Mouse (Mus musculus): Measurements from ENCODE around the gene Gng7.
A peak's percentile ranks its signal among the peaks of the same experiment; 100 is the strongest.

Gene Gng7

GRCm38 (mm10) chr10:80921923-80922322 is 92.8 kb downstream of the Gng7 start:
- peak; percentile 58 to 78 for DNase-seq

GRCm38 (mm10) chr10:80917779-80918434 is 96.8 kb downstream of the Gng7 start, which contains the start of gene Lmnb2:
Gene Lmnb2 (minus strand): TSS chr10:80918245.
- peak; percentile 79 to 86 for DNase-seq

GRCm38 (mm10) chr10:80917336-80917778 is 97.4 kb downstream of the Gng7 start:
- DNase-seq, result peak; percentile 53 to 85

- no peak for DNase-seq
Measured at GRCm38 (mm10) chr10:80915736-80916135, 99.0 kb downstream of the Gng7 start.

- no peak for DNase-seq
Measured at GRCm38 (mm10) chr10:80915260-80915659, 99.5 kb downstream of the Gng7 start.

- peak in 1 of 2 experiments; percentile 66 for DNase-seq
Measured at GRCm38 (mm10) chr10:80914253-80914656, 100.5 kb downstream of the Gng7 start.

- no peak for DNase-seq
Measured at GRCm38 (mm10) chr10:80913364-80914011, 101.3 kb downstream of the Gng7 start.

- DNase-seq, result no peak
Measured at GRCm38 (mm10) chr10:80911891-80912290, 102.9 kb downstream of the Gng7 start.

- no peak for DNase-seq
Measured at GRCm38 (mm10) chr10:80911354-80911753, 103.4 kb downstream of the Gng7 start.

DNA sequence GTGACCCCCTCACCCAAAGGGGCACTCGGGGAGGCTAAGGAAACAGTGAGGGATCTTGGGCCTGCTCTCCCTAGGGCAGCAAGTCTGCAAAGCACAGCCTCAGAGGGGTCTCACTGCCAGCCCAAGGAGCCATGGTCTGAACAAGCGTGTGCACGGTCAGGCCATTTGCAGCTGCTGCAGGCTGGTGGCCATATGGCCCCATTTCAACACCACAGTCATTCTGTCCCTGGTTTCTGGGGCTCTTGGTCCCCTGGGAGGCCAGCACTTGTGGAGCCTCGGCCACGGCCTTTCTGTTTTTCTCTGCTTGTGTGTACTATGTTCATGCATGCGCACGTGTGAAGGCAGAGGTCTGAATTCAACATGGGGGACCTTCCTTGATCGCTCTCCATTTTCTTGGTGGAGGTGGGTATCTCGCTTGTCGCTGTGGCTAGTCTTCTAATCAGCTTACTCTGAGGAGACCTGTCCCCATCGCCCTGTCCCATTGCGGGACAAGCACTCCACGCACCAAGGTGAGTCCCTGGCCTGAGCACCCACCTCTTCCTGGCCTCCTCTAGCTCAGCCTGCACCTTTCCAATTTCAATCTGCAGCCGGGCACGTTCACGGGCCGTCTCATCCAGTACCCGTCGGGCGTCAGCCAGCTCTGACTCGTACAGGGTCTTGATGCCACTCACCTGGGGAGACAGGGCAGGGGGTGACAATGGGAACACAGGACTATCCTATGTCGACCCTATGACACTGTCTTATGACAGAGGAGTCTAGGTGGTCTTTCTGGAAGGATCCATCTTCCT is 105.2 kb downstream of the Gng7 start:
- DNase-seq, result no peak

DNA sequence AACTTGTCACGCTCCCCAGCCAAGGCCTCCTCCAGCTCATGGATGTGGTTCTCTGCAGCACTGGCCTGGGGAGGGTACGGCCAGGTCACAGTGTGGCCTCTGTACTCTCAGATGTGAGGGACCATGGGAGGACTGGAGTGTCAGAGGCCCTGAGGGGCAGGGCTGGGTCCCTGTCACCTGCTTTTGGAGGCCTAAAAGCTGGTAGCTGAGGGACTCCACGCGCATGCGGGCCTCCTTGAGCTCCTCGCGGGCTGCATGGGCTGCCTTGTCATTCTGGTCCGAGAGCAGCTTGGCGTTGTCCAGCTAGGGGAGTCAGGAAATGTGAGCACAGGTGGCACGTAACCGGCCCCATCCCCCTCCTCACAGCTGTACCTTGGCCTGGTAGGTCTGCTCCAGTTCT is 110.0 kb downstream of the Gng7 start:
- no peak for DNase-seq

GRCm38 (mm10) chr10:80904004-80904693 is 110.6 kb downstream of the Gng7 start:
- DNase-seq, result peak in 1 of 2 experiments; percentile 50

GRCm38 (mm10) chr10:80903282-80903681 is 111.5 kb downstream of the Gng7 start:
- no peak for DNase-seq

GRCm38 (mm10) chr10:80902273-80902940 is 112.3 kb downstream of the Gng7 start:
- DNase-seq, result no peak

- DNase-seq, result peak in 1 of 2 experiments; percentile 47
Measured at GRCm38 (mm10) chr10:80901409-80902272, 113.1 kb downstream of the Gng7 start.

DNA sequence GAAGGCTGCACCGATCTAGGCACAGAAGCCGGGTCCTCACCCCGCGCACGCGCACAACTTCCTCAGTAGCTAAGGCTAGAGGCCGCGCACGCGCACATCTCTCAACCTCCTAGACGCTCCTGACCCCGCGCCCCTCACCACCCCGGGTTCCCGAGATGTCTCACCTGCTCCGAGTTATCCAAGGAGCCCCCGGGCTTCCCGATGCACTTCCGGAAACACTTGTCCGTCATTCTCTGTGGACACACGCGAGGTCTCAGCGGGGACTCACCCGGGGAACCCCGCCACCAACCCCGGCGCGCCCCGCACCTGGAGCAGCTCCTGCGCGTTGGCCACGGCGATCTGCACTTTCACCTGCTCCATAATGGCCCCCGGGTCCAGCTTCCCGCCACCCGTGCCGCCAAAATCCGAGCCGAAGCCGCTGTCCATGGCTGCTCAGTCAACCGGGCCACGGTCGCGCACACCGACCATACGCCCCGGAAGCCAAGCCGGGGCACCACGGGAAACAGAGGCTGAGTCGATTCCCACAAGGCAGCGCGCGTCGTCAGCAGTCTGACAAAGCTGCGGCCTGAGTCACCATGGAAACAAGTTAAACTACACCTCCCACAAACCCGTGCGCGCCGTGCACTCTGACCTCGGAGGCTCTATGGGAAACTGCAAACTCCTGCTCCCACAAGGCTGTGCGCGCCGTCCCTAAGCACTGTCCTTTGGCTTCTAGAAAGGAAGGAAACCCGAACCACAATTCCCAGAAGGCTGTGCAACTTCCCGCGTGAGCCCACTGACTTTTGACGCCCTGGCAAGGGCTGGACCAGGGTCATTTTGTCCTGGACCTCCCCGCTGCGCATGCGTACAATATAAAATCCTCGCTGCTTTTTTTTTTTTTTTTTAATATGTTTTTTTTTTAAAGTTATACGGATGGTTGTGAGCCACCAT is 114.2 kb downstream of the Gng7 start, which contains the start of gene Timm13:
Gene Timm13 (minus strand): TSS at position 652 of the 930 bp plus-strand sequence.
- peak; percentile 98 to 100 for DNase-seq

- no peak for DNase-seq
Measured at GRCm38 (mm10) chr10:80899591-80900317, 115.0 kb downstream of the Gng7 start.

GRCm38 (mm10) chr10:80899074-80899473 is 115.7 kb downstream of the Gng7 start:
- DNase-seq, result no peak
